Mouse (Mus musculus) heart, postnatal 25 days (tissue): ENCODE measurements around the gene Efemp1. TPM values are rescaled to one million over a fixed set of nuclear protein-coding genes. Genes with fewer than 3 reads are reported as not detected.

Source experiments
- DNase-seq: peaks from one replicate; pipeline ENCODE4 v3.0.0; 2022; ENCODE audit warnings: low spot score
- intact Hi-C: fragments of 180-260 bp; cut with DNase I; formaldehyde crosslinking; loops from one replicate; pipeline ENCODE4 v1.15.1; 2025
- total RNA-seq, 2 experiments: library from RNA; stranded (reverse); gene quantifications; 2 replicates each; pipeline ENCODE4 v1.2.3; 2021

The Efemp1 gene
- total RNA-seq, 2 experiments from 2014 or later: 16.0 to 20.7 TPM

DNA sequence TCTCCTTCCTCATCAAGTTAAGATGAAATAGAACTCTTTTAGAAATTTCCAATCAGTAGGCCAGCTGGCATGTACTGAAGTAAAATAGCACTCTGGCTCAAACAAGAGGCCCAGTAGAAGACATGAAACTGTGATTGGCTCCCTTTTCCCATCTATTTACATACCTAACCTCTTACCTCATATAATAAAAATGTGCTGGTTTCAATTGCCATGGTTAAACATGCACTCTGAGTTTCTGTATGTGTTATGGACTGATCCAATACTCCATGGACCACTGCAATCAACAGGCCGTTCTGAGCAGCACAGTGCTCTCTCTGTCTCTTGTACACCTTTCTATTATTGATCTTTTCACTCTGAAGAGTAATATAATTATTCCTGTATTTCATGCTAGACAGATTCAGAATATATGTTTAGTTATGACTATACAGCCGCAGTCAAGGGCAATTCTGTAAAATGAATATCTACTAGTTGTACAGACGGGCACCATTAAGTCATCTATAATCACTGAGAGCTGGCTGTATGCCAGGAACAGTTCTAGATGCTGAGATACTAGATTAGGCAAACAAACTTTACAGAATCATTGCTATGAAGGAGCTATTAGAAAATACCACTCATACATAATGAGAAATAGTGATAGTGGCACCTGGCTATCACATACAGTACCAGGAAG, 59.6 kb downstream of the Efemp1 start:
- intact Hi-C loops: no loop called here
- no peak for DNase-seq

DNA sequence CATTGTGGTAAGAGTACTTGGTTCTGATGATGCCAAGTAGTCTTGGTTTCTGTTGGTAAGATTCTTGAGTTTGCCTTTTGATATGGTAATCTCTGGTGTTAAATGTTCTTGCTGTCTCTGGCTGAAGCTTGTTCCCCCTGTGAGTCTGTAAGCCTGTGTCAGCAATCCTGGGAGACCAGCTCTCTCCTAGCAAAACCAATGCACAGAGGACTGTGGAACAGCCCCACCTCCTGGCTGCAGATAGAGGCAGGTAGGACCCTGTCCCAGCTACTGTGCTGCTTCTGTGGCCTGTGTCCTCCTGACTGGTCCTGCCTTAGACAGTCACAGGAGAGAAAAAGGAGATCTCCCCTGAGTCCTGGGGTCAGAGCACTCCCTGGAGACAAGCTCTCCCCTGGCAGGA, 81.4 kb downstream of the Efemp1 start:
- no peak for DNase-seq
- intact Hi-C loops: no loop called here

DNA sequence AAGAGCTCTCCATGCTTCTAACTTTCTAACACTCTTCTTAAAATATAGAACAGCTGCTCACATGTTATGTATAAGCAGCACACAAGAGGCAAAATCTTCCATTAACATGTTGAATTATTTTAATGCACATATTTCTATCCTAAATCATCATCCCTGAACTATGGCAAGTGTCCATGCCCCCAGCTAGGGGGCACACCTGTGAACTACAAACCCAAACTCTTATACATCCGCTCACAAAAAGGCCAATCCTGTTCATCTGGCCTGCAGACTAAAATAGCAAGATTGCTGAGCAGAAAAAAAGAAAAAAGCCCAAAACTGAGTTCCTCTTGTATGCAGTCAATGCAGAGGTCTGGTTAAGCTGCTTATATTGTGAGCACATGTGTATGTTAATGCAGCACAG, 86.6 kb downstream of the Efemp1 start:
- no peak for DNase-seq
- intact Hi-C loops: no loop called here

DNA sequence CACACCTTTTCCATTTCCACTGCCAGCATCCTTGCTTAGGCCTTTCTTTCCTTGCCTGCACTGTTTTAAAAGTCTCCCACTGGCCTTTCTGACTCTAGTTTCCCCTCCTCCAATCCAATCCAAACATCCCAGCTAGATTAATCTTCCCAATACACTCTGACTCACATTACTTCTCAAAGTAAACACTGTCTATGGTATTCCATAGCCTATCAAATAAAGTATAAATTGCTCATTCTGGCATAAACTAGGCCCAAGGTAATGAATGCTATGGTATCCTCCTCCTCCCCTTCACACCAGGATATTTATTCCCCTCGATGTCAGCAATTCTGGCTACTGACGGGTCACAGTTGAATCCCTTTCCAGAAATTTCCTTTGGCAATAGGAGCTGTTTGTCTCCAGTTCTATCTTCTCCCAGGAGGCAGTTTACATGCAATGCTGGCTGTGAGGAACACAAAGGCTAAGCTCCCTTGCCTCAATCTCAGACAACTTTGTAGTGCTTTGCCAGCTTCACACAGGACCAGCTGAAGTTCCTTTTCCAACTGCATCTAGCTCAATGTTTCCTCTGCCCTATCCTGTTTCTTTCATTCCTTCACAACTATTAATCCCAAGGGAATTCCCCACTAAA, 98.7 kb downstream of the Efemp1 start:
- peak; percentile 5 for DNase-seq
- intact Hi-C loops: no loop called here

DNA sequence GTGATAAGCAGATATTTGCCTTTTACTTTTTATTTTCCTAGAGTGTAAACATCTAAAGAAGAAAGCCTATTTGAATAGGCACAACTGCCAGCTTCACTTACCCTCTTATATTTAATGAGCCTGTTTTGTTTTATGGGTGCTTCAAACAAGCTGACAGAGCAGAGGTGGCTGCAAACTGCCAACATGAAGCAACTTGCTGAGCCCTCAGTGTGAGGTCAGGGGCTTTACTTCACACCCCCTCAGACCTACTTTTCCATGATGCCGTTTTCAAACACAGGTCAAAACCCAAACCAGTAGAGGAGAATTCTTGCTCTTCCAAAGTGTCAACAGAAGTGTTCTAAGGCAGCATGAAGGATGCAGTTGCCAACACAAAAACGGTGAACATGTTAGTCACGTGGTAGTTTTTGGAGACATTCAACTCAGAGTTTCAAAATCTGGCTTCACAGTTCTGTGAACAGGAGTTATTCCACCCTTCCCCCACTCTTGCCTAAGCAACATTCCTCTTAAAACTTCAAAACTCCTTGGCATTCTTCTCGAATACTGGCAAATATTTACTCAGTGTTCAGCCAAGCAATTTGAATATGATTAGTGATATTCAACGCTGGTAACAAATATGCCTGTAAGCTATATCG, 101.8 kb downstream of the Efemp1 start:
- DNase-seq: no peak
- intact Hi-C loops: no loop called here

DNA sequence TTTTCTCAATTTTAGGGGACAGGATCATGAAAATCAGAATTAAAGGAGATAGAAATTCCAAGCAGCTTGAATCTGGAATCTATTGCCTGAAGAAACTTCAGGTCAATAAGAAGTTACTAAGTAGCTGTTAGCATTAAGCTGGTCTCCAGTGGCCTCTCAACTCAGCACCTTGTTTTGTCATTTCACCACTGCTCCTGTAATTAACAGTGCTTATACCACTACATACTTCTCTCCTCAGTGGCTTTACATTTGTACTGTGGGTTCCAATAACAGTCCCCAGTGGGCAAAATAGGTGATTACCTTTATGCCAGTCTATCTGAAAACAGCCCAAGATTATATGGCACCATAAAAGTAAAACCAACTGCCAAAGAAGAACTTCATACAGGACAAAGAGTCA, 102.3 kb downstream of the Efemp1 start:
- DNase-seq: no peak
- intact Hi-C loops: no loop called here

DNA sequence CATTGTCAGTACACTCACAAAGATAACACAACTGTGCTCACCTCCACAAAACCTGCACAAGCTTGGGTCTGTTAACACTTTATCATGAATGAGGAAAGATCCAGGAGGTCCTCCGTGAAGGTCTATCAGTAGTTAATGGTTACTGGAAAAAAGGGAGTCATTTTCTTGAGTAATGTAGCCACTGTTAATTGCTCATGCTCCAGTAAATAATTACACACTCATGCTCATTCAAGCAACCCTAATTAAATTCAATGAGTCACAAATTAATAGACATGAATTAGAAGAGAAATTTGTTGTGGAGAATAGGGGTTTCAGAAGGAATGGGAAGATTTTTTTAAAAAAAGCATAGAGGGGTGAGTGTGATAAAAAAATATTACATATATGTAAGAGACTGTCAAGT, 108.4 kb downstream of the Efemp1 start:
- DNase-seq: no peak
- intact Hi-C loops: no loop called here
